Mouse (Mus musculus): ENCODE measurements at regions not wholly inside any gene's neighbourhood (a gene's known extent, or its start where the extent isn't known, plus 50 kb on each side); places are given as distances from the start of the nearest gene placed in this dataset.

GRCm38 (mm10) chr13:70475366-70475765 lies 162.1 kb downstream of the Ice1 start:
- DNase-seq (ENCODE audit: low spot score), result no peak

DNA sequence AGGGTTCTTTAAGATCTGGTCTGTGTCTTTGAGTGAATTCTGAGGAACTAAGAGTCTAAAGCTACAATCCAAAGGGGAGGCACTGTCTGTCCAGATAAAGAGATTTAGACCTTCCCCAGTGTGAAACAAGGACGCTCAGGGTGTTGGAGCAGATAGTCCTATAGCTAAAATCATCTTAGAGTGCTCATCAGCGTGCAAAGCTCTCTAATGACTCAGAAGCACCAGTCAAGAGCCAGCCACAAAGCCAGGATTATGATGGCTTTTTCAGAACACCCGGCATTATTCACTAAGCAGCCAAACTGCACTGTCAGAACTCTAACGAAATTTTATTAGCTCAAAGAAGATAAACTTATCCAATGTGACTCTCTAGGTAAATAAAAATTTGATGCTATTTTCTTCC lies 138.1 kb downstream of the Ice1 start:
- DNase-seq (ENCODE audit: low spot score), result no peak

All from left cerebral cortex, adult 11 months (tissue).